Mouse (Mus musculus) right cerebral cortex, adult 18-20 months (tissue): ENCODE measurements around the gene Ptgs2.

ENCODE experiments used
- DNase-seq: peaks from one replicate; pipeline ENCODE4 v3.0.0; 2022; ENCODE audit warnings: mixed read lengths

Gene Ptgs2

GRCm38 (mm10) chr1:150151411-150151810 is 51.6 kb downstream of the Ptgs2 start:
- DNase-seq = no peak
